Mouse (Mus musculus) hindbrain, embryonic 12.5 days (tissue): Measurements from ENCODE around the gene Olfr1457. TPM values are rescaled to one million over a fixed set of nuclear protein-coding genes. Genes with fewer than 3 reads are reported as not detected.

Experiments
- ATAC-seq: fragments of 200-750 bp; cut with Nextera tagmentation; 2 replicates; pipeline ENCODE4 v1.8.0; 2017; ENCODE audit warnings: moderate TSS enrichment; ENCODE audit not compliant: low FRiP score
- H3K27ac ChIP-seq: fragments of 300-500 bp; sonication (generic); 2 replicates; pipeline ENCODE4 v1.5.1; 2016; ENCODE audit warnings: mild to moderate bottlenecking
- H3K27me3 ChIP-seq: fragments of 300-500 bp; sonication (generic); 2 replicates; pipeline ENCODE4 v1.6.1; 2016; ENCODE audit warnings: mild to moderate bottlenecking
- H3K36me3 ChIP-seq: fragments of 300-500 bp; sonication (generic); 2 replicates; pipeline ENCODE4 v1.6.1; 2016; ENCODE audit warnings: mild to moderate bottlenecking
- H3K4me1 ChIP-seq: fragments of 300-500 bp; sonication (generic); 2 replicates; pipeline ENCODE4 v1.6.1; 2016
- H3K4me2 ChIP-seq: fragments of 300-500 bp; sonication (generic); replicated peaks from 2 replicates; pipeline ENCODE4 v1.6.1; 2016; ENCODE audit warnings: mild to moderate bottlenecking
- H3K4me3 ChIP-seq: fragments of 300-500 bp; sonication (generic); 2 replicates; pipeline ENCODE4 v1.5.1; 2016; ENCODE audit warnings: mild to moderate bottlenecking
- H3K9ac ChIP-seq: fragments of 300-500 bp; sonication (generic); 2 replicates; pipeline ENCODE4 v1.6.1; 2016; ENCODE audit warnings: mild to moderate bottlenecking, moderate library complexity
- H3K9me3 ChIP-seq: fragments of 300-500 bp; sonication (generic); replicated peaks from 2 replicates; pipeline ENCODE4 v1.6.1; 2016; ENCODE audit warnings: mild to moderate bottlenecking
- WGBS: fragments of 180-500 bp; shearing (Covaris S2); methylation state at CpG from one replicate; pipeline ENCODE4 v1.1.7; 2016; 5-methylcytosine and 5-hydroxymethylcytosine counted together
- polyA plus RNA-seq: library from polyadenylated mRNA; unstranded; fragments of >200 nt; fragmentation: Nextera tagmentation; extraction: Ambion mirVana; gene quantifications from 2 replicates; pipeline ENCODE4 v1.2.1, GENCODE M21; 2016

The Olfr1457 gene
- polyA plus RNA-seq, result not detected in 2 replicates

DNA sequence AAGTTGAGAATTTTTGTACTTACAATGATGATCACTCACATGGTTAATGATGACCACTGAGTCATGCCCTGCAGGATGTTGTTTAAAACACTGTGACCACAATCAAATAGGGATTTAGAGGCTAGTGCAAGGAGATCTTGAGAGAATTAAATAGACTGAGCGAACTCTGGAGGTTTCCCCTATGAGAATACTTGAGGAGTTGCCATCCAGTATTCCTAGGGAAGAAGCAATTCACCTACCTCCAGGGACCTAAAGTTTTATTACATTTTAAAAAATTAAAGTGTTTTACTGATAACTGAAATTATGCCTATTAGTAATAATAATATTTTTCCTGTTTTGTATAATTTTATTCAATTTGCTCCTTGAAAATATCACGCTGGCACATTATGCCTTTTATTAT is at the start of gene Olfr1457:
Olfr1457 (minus strand) TSS at position 101 of the 400 bp plus-strand sequence.
- no peak within 1 kb of the TSS for H3K4me2 ChIP-seq
- WGBS, result 78% methylated on average over 2 of the region's 2 CpGs
- no peak within 1 kb of the TSS for H3K27ac ChIP-seq
- H3K9me3 ChIP-seq, result peaks cover 21% of the 10 kb centered on the region; the same call in 1 of the 2 replicates
- ATAC-seq, result no peak
- no peaks in the 10 kb centered on the region for H3K27me3 ChIP-seq
- no peak within 1 kb of the TSS for H3K9ac ChIP-seq
- no peak within 1 kb of the TSS for H3K4me3 ChIP-seq
- no peaks in the 10 kb centered on the region for H3K36me3 ChIP-seq
- H3K4me1 ChIP-seq, result no peaks in the 10 kb centered on the region

DNA sequence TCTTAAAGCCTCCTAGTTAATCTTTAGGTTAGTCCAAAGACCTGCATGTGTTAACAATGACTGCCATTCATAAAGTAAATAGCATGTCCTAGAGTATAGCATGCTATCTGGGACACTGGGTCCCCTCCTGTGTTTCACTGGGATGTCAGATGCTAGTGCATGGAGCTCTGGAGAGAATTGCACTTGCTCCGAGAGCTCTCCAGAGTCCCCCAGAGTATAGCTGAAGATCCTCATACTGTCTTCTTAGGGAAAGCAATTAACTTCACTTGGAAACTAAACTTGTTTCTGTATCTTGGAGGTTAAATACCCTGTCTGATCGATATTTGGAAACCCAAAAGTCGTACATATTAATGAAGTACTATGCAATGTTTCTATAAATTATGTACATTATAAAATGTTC is 9.0 kb upstream of the Olfr1457 start, which contains the start of gene Olfr1458:
Olfr1458 (minus strand) TSS at position 101 of the 400 bp plus-strand sequence.
- no peak within 1 kb of the TSS for H3K9ac ChIP-seq
- 81% methylated on average over 3 of the region's 3 CpGs for WGBS
- H3K27ac ChIP-seq, result no peak within 1 kb of the TSS
- H3K9me3 ChIP-seq, result peaks cover 33% of the 10 kb centered on the region
- no peaks in the 10 kb centered on the region for H3K4me1 ChIP-seq
- H3K36me3 ChIP-seq, result no peaks in the 10 kb centered on the region
- ATAC-seq, result no peak
- H3K4me2 ChIP-seq, result no peak within 1 kb of the TSS
- H3K4me3 ChIP-seq, result no peak within 1 kb of the TSS
- no peaks in the 10 kb centered on the region for H3K27me3 ChIP-seq

DNA sequence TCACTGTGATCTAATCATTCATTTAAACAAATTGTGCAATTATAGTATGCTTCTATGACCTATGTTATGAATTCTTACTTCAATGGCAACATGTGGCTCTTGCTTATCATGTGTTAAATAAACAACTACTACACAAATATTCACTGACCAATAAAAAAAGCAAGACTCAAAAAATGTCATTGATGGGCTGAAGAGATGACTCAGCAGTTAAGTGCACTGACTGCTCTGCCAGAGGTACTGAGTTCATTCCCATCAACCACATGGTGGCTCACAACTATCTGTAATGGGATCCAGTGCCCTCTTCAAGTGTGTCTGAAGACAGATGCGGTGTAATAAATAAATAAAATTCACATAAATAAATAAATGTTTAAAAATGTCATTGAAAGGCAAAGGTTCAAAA is 3.8 kb downstream of the Olfr1457 start:
- no peak for ATAC-seq
- no peaks in the 10 kb centered on the region for H3K36me3 ChIP-seq
- no peak overlapping the region for H3K27ac ChIP-seq
- no peak overlapping the region for H3K4me3 ChIP-seq
- no peaks in the 10 kb centered on the region for H3K4me1 ChIP-seq
- H3K27me3 ChIP-seq, result no peaks in the 10 kb centered on the region
- WGBS, result 94% methylated on average over 1 of the region's 1 CpGs
- peaks cover 19% of the 10 kb centered on the region; the same call in 1 of the 2 replicates for H3K9me3 ChIP-seq
- H3K9ac ChIP-seq, result no peak overlapping the region
- no peak overlapping the region for H3K4me2 ChIP-seq

DNA sequence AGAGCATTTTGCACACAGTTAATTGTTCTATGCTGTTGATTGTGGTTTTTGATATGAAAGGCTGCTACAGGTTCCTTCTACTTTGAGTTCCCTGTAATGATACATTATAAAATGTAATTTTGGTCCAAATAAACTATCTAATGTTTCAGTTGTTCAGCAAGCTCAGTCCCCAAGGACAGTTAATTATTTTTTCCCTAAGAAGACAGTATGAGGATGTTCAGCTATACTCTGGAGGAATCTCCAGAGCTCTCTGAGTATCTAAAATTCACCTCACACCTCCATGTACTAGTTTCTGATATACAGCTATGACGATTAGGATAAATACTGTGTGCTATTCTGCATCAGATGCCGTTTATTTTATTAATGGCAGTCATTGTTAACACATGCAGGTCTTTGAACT is 37.4 kb downstream of the Olfr1457 start, which contains the start of gene Olfr1454:
Olfr1454 (plus strand) TSS at position 301 of the 400 bp plus-strand sequence.
- H3K9ac ChIP-seq, result no peak within 1 kb of the TSS
- 77% methylated on average over 2 of the region's 2 CpGs for WGBS
- H3K4me3 ChIP-seq, result no peak within 1 kb of the TSS
- H3K36me3 ChIP-seq, result no peaks in the 10 kb centered on the region
- peaks cover 17% of the 10 kb centered on the region for H3K9me3 ChIP-seq
- H3K27ac ChIP-seq, result no peak within 1 kb of the TSS
- H3K4me1 ChIP-seq, result no peaks in the 10 kb centered on the region
- H3K27me3 ChIP-seq, result no peaks in the 10 kb centered on the region
- H3K4me2 ChIP-seq, result no peak within 1 kb of the TSS
- ATAC-seq, result no peak

Other genes with a start within 250 kb of the Olfr1457 start
- gene Olfr1444, start 240.6 kb downstream of the Olfr1457 start, polyA plus RNA-seq, result not detected in 2 replicates
- not detected in 2 replicates for gene Olfr1445, start 214.0 kb downstream of the Olfr1457 start, polyA plus RNA-seq
- not detected in 2 replicates for gene Olfr1446, start 204.4 kb downstream of the Olfr1457 start, polyA plus RNA-seq
- not detected in 2 replicates for gene Olfr1447, start 194.1 kb downstream of the Olfr1457 start, polyA plus RNA-seq
- not detected in 2 replicates for gene Olfr1448, start 173.5 kb downstream of the Olfr1457 start, polyA plus RNA-seq
- gene Olfr1449, start 167.1 kb downstream of the Olfr1457 start, polyA plus RNA-seq, result not detected in 2 replicates
- gene Olfr1450, start 147.6 kb downstream of the Olfr1457 start, polyA plus RNA-seq, result not detected in 2 replicates
- gene Olfr1451, start 102.9 kb downstream of the Olfr1457 start, polyA plus RNA-seq, result not detected in 2 replicates
- not detected in 2 replicates for gene Olfr1453, start 69.6 kb downstream of the Olfr1457 start, polyA plus RNA-seq
- gene Olfr1454, start 37.3 kb downstream of the Olfr1457 start, polyA plus RNA-seq, result not detected in 2 replicates
- gene Olfr1458, start 8.9 kb upstream of the Olfr1457 start, polyA plus RNA-seq, result not detected in 2 replicates
- not detected in 2 replicates for gene Olfr1459, start 51.7 kb upstream of the Olfr1457 start, polyA plus RNA-seq
- not detected in 2 replicates for gene Olfr1461, start 65.1 kb upstream of the Olfr1457 start, polyA plus RNA-seq
- gene Olfr1462, start 87.8 kb upstream of the Olfr1457 start, polyA plus RNA-seq, result not detected in 2 replicates
- gene Olfr1463, start 133.4 kb upstream of the Olfr1457 start, polyA plus RNA-seq, result not detected in 2 replicates
- not detected in 2 replicates for gene Olfr1465, start 217.7 kb upstream of the Olfr1457 start, polyA plus RNA-seq
- gene Olfr1466, start 241.0 kb upstream of the Olfr1457 start, polyA plus RNA-seq, result not detected in 2 replicates